Mouse (Mus musculus) kidney, adult 11 months (tissue): ENCODE results near the gene Olfr560.

Source experiments
- DNase-seq: peaks from one replicate; pipeline ENCODE4 v3.0.0; 2022

The Olfr560 gene

DNA sequence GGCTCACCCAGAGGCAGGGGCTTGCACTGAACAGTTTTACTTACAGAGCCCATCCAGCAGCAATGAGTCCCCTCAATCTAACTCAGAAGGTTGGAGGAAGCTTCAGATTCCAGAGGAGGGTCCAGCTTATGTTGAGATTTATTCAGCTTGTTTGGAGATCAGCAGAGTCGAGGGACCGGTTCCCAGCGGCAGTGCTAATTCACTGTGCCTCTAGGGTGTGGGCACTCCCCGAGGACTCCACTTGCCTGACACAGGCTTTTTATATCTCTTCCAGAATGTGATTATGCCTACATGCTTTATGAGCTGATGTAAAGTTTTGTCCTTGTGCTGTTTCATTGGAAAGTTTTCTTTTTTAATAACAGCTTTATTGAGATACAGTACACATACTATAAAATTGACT, at the start of gene Olfr560, which contains the start of gene Olfr78:
Olfr560 (minus strand) TSS at position 101 of the 400 bp plus-strand sequence.
Olfr78 (minus strand) TSS at position 206 of the 400 bp plus-strand sequence.
- DNase-seq = no peak

DNA sequence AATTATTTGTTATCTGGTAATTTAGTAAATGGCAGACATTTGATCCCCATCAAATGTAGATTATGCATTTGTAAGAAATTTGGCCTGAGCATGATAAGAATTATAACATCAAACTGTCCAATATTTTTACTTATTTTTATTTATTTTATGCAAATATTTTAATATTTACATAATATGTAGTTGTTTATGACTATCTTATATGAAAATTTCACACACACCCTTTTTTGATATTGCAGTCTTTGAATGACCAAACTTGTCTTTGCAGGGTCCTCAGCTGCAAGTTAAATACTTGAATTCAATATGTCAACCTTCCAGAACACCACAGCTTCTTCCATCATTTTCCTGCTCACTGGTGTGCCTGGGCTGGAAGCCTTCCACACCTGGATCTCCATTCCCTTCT, 44.0 kb upstream of the Olfr560 start, which contains the start of gene Olfr564:
Olfr564 (plus strand) TSS at position 301 of the 400 bp plus-strand sequence.
- no peak for DNase-seq

DNA sequence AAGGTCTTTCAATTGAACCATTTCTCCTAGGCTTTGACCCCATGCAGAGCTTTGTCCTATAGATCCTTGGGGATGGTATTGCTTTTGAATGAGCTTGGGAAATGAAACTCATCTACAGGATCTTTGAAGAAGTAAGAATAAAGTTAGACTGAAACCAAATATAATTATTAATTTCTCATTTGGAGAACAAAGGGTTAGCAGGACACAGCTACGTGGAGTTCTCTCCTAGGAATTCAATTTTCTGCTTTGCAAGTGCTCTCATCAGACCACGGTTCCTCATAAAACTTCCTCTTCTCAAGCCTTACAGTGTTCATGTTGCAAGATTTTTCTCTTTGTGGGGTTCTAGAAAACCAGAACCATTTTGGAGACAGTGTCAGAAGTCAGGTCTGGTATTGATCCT, 11.8 kb upstream of the Olfr560 start, which contains the start of gene Olfr561:
Olfr561 (plus strand) TSS at position 301 of the 400 bp plus-strand sequence.
- DNase-seq = no peak

DNA sequence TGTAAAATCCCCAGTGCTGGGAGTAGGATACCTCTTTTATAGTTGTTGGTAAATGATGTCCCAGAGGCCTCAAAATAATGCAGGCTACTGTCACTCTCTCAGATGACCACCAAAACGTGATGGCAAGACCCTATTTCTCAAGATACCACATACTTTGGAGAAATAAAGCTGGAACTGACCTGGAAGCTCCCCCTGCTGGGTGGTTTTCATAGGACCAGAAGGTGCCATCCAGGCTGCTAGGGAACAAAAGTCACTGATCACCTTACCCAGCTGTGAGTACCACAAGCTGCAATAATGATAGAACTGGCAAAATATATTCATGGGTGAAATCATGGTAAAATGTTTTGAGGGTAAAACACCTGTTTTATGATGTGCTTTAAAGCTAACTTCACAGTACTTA, 7.1 kb downstream of the Olfr560 start:
- DNase-seq = no peak

DNA sequence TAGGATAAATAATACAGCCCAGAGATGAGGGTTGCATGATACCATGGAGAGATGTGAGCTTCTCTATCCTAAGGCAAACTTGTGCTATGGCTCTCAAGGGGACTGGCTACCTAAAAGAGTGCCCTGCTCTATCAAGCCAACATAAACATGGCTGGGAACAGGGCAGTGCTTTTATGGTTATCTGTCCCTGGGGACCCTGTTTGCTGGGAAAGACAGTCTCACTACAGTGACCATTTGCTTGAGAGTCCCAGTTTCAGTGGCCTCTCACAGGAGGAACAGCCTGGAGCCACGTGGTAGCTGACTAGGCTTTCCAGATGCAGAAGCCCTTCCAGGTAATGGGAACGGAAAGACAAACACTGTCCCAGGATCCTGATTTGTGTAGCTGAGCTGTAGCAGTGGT, 21.5 kb downstream of the Olfr560 start:
- DNase-seq = no peak

DNA sequence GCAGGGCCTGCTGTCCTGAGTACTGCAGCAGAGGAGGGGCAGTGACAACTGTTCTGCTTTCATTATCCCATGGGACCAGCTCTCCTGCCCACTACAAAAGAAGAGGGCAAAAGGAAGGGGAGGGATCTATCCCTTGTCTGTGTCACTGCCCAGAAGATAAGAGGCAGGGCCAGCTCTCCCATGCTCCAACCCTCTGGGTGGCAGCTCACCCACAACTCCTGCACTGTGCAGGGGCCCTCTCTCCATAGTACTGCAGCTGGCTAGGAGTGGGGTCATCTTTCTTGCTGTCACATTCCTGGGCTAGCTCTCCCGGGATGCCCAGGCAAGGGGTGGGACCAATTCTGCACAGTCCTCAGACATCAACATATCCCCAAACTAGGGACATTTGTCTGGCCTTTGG, 25.4 kb downstream of the Olfr560 start:
- DNase-seq = no peak

DNA sequence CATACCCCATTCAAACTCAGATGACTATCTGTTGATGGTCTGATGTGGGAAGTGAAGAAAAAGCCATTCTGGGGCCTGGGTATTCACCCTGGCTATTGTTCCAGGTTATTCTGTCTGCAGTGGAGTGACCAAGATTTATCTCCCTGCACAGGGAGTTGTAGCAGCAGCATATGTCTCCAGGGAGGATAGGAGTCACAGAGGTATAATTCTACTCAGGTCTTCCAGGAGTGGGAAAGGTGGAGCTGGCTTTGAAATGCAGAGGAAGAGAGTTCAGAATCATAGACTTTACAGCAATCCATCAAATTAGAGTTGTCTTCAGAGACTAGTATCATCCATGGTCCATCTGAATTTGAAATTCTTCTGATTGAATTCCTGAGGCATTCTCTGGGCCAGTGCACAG, 31.8 kb downstream of the Olfr560 start, which contains the start of gene Olfr559:
Olfr559 (minus strand) TSS at position 101 of the 400 bp plus-strand sequence.
- no peak for DNase-seq

DNA sequence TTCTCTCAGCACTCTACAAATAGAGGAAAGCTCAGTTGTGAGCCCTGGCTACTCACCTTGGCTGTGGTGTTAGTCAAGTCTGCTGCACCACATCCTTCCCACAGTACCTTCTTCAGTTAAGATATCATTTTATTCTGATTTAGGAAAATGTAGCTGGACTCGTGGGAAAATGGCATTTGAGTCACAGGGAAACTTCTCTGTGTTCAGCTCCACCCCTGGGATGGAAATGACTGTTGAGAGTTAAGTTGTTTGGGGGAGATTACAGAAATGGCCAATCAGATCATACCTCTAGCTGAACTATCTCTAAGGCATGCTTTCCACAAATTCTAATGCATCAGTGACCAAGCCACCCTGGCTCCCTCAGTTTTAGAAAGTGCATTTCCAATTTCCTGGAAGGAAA, 40.2 kb downstream of the Olfr560 start, which contains the start of gene Olfr33:
Olfr33 (minus strand) TSS at position 101 of the 400 bp plus-strand sequence.
- DNase-seq = no peak

DNA sequence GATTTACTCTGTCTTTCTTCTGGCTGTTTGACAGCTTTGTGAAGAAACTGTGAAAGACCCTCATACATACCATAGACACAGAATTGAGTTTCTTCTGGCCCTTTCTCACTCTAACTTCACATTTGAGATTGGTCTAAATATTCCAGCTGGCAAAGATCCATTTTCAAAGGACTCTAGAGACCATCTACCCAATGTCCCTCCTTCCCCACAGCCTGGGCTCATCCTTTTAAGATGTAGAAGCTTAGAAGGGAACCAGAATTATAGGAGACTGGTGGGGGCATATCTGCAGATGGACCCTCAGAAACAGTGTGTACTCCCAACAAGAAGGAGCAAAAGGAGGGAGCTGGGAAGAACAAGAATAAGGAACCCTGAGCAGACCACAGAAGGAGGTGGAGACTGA, 57.3 kb downstream of the Olfr560 start, which contains the start of gene Olfr558:
Olfr558 (plus strand) TSS at position 301 of the 400 bp plus-strand sequence.
- DNase-seq = no peak
